Mouse (Mus musculus): ENCODE results near the gene Naf1. TPM values are rescaled to one million over a fixed set of nuclear protein-coding genes. Genes with fewer than 3 reads are reported as not detected.

Naf1 gene
- total RNA-seq (2014; fragmentation: Nextera tagmentation) = 53.5 and 55.1 TPM in 2 replicates
- total RNA-seq (2017) = 11.8 and 16.2 TPM in 2 replicates

DNA sequence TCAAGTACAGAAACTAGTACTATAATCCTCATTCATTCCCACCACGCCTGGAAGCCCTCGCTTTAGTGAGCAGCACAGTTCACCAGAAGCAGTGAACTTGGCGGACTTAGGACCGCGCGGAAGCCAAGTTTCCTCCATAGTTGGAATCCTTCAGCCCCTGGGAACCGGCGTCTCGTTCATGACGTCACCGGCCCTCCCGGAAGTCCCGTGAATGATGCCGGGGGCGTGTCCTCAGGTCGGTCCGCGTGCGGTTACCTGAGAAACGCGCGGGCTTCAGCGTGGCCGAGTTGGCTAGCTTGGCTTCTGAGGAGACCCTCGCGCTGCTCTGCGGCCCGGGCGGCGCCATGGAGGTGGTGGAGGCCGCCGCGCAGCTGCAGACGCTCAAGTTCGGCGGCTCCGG lies at the start of gene Naf1:
TSS of gene Naf1 (plus strand) at position 195 of the 400 bp plus-strand sequence.
- peak; percentile 89 for ATAC-seq (replicated peaks; ENCODE audit: poor library complexity, severe bottlenecking)

DNA sequence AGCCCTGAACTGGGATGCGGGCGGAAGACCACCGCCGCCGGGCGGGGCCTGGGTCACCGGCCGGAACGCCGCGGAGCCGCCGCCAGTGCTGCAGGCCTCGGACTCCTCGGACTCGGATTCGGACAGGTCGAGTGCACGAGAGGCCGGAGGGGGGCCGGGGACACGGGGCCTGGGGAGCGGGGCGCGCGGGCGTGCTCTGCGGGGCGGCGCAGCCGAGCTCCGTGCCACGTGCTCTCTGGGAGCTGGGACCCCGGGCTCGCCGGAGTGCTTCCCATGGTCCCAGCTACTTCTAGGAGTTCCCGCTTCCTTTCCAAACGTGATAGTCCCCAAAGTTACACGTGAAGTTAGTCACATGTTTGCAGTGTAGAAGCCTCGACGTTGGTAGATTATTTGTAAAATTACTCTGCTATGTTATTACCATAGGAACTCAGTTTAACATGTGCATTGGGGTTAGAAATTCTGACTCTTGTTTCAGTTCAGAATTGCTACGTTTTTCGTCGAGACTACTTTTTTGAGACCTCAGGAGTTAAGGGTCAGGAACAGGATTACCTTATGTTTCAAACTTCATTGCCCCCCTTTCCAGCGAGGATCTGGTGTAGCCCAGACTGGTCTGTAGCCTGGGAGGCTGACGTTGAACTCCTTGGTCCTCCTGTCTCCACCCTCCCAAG lies 1.0 kb downstream of the Naf1 start:
- peak; percentile 29 for ATAC-seq (replicated peaks; ENCODE audit: poor library complexity, severe bottlenecking)

DNA sequence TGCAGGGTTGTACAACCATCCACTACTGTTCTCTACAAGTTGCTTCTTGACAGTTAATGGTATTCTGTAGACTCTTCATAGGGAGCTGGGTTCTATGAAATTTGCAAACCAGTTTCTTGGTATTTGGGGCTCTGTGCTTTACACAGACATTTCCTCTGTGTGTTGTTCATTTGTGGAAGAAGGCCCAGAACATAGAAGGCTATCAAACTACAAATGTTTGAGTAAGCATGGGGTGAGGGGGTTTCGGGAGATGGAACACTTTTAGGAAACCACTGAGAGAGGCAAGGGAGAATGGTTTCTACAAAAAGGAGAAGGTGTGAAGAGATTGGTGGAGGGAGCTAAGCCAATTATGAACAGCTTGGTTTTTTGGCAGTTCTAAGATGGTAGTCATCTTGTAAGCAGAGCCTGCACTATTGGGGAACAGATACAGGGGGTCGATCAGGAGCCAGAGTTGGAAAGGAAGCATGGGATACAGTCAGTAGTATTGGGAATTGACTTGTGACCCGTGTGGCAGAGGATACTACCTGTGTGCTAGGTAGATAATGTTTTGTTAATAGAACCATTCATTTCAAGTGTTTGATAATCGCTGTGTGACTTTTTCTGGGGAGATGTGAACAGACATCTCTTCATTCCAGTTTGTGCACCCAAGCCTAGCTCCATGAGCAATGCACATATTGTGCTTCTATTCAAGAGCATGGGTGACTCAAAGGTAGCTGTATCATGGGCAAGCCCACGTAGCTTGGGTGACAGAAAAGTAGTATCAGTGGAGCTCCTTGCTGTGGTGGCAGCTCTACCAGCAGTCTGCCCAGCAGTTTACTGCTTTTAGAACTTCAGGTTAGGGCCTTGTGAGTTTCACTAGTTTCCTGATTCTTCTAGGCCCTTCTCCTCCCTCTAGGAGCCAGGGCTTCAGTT lies 1.8 kb downstream of the Naf1 start:
- ATAC-seq (replicated peaks; ENCODE audit: poor library complexity, severe bottlenecking) = 0 out of 2 replicates have a peak, but pooled peaks have one; percentile 1

DNA sequence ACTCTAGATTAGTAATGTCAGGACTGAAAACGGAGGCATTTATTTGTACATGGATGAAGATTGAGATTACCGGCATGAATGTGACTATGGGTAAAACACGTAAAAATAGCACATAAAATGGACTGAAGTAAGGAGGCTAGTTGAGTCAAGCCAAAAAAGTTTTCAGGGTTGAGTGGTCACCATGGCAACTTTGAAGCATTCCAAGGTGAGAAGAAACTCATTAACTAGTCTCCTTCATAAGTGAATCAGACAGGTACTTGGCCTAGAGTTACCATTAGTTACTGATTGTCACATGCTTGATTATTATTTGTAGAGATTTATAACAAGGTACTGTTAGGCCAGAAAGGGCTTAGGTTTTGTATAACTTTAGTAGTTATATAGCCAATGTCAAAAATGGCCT lies 3.7 kb downstream of the Naf1 start:
- ATAC-seq (replicated peaks; ENCODE audit: poor library complexity, severe bottlenecking) = no peak

DNA sequence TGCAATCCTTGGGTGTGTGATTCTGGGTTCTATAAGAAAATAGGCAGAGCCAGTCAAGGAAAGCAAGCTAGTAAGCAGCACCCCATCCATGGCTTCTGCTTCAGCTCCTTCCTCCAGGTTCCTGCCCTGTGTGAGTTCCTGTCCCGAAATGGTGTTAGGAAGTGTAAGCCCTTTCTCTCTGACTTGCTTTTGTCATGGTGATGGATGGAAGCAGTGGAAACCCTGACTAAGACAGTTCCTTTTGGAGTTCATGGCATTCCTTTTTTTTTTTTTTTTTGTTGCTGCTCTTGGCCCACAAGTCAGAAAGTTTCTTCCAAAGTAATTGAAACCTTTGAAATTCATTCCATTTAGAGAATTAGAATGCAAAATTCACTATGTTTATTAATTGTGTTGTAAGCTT lies 5.1 kb downstream of the Naf1 start:
- ATAC-seq (replicated peaks; ENCODE audit: poor library complexity, severe bottlenecking) = no peak

DNA sequence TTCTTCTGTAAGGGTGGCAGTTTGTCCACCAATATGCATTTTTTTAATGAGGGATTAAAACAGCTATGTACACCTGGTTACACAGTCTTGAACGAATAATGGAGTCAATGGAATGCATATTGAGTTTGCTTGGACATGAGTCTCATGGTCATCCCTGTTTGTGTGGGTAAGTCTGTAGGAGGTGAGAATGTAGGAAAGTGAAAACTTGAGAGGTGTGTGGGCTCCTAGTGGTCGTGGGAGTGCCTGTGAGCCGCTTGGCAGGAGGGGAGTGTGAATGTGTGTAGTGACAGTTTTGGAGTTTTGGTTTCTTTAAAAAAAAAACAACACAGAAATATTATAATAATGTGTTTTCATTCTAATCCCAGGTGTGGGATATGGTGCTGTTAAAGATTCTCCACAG lies 7.7 kb downstream of the Naf1 start:
- no peak for ATAC-seq (replicated peaks; ENCODE audit: poor library complexity, severe bottlenecking)

DNA sequence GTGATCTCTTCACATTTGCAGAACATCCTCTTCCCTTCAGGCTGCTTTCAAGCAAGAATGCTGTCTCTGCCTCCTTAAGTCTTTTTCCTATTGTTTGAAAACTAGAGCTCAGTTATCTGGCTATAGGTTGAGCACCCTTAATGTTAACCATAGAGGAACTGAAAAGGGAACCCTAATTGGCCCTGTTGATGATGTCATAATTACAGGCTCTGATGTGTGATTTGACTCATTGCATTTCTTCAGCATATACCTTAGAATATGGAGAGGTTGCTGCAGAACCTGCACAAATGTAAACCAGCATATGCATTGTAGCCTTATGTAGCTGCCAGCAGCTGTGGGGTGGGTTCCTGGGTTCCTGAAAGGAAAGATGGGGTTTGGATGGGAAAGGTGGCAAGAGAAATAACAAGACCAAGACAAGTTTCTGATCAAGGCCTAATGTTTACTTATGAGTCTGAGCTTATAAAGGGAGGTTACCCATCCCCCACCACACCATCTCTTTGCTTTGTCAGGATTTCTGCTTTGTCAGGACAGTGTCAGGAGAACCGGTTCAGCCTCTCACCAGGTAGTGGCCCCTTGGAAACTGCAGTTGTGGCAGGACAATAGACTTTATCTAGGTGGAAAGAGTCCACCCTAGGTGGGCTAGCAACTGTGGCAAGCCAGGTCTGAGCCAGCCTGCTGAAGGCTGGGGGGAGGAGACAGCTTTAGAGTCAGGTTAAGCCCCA lies 9.4 kb downstream of the Naf1 start:
- peak; percentile 64 for ATAC-seq (replicated peaks; ENCODE audit: poor library complexity, severe bottlenecking)

DNA sequence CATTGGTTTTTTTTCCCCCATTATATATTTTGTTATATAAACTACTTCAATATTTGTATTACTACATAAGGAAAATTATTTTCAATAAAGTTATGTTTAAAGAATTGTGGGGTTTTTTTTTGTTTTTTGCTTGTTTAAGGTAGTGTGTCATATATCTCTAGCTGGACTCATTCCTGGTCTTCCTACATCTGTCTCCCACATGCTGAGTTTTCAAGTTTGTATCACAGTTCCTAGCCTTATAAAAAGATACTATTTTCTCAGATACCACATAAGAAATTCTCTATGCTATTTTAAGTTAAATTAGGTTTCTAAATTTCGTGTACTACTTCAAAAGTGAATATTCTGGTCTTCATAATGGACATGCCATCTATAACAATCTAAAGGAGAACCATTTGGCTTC lies 23.8 kb downstream of the Naf1 start:
- ATAC-seq (replicated peaks; ENCODE audit: poor library complexity, severe bottlenecking) = no peak

DNA sequence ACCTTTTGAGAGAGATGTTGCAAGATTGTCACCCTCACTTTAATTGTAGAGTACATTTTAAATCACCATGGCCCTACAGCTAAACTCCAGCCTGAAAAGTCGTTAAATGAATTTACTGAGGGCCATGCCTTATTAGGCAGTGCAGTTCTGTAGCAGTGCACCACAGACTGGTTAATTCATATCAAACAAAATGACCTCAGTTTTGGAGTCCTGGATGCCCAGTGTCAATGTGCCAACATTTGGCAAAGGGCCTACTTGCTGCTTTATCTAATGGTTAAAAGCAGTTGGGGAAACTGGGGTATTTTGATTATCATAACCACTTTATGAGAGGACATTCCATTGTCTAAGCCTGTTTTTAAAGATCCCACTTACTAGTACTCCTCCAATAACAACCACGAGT lies 31.9 kb downstream of the Naf1 start:
- ATAC-seq (replicated peaks; ENCODE audit: poor library complexity, severe bottlenecking) = no peak

DNA sequence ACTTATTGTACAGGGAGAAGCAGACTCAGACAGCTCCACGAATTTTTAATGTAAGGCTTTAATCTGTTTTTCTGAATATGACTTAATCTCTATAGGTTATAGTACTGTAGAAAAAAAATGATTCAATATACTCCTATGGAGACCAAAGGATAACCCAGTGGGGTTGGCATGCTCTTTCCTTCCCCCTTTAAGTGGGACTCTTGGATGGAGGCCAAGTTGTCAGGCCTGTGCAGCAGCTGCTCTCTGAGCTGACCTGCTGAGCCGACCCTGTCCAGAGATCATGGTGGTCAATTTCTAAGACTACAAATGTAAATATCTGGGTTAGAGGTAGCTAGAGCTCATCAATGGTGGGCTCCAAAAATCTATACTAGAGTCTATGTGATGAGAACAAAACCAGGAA lies 45.0 kb downstream of the Naf1 start:
- no peak for ATAC-seq (replicated peaks; ENCODE audit: poor library complexity, severe bottlenecking)

DNA sequence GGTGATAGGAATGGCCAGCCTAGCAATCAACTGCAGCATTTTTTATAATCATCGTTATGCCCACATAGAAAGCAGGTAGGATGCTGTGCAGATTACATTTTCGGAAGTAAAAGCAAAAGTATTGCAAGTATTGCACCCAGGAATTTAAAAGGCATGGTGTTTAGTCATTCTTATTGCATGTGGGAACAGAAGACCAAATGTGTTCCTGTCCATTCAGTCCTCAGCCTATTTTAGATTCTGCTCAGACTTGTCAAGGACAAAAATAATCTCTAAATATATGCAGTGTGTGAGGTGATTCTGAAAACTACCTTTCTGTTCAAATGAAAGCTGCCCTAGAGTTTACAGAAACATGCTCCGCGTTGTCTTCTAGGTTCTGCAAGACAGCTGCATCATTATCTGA lies 45.5 kb downstream of the Naf1 start:
- ATAC-seq (replicated peaks; ENCODE audit: poor library complexity, severe bottlenecking) = no peak

DNA sequence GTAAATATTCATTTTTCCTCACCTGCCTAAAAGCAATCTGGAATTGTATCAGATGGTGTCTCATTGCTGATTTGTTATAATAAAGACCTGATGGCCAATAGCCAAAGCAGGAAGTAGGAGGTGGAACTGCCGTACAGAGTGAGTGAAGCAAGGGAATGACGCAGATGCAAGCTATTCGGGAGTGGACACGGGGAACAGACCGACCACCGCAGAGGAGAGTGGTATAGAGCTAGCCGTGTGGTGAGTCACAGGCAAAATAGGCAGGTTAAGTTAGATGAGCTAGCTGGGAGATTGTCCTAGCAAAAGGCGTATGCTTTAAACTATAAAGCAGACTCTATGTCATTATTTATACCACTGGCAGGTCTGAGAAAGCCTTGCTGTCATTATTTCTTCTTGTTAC lies 46.1 kb downstream of the Naf1 start:
- ATAC-seq (replicated peaks; ENCODE audit: poor library complexity, severe bottlenecking) = no peak

DNA sequence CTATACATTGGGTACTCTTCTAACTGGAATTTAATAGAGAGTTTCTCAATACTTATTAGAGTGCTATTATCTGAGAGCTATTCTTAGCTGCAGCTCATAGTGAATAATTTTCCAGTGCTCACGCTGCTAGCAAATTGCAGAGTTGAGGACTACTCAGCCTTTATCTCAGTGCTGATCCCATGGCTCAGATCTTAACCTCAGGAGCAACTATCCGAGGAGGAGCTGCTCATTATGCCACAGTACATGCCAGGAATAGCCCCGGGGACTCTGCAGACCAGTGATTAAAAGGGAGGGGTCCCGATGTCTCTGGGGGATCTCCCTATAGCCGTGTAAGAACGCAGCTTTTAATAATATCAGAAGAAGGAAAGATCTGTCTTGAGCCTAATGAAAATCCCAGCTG lies 50.7 kb downstream of the Naf1 start:
- ATAC-seq (replicated peaks; ENCODE audit: poor library complexity, severe bottlenecking) = no peak

DNA sequence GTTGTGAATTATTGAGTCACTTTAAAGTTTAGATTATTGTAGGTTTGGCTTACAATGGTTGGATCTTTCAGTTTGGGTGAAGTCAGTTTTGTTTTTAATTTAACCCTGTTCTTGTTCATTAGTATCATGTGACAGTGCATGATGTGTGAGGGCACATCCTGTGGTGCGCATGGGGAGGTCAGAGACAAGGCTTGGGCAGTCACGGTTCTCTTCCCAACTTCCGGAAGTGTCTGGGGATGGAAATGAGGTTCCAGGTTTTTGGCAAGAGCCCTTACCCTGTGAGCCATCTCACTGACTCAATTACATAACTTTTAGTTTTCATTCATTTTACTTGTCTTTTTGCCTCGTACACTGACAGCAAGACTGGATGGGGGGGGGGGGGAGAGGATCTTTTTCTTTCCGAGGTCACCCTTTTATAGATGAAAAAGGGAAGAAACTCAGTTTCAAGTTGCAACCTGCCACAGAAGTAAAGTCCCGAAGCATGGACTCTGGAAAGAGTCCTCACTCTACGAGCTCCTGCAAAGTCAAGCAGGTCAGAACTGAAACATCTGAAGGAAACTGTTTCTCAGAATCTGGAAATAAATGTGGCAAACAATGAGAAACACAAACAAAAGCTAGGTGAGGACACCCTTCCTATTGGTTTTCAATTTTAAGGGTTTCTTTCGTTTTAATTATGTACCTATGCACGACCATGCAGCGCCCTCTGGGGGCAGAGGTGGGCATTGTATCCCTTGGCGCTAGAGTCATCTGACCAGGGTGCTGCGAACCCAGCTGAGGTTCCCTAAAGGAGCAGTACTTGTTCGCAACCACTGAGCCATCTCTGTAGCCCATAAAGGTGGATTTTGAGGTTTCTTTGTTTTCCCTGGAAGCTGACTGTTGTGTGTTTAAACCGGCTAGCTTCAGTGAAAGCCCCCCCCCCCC lies 53.9 kb downstream of the Naf1 start:
- peak; percentile 94 for ATAC-seq (replicated peaks; ENCODE audit: poor library complexity, severe bottlenecking)

DNA sequence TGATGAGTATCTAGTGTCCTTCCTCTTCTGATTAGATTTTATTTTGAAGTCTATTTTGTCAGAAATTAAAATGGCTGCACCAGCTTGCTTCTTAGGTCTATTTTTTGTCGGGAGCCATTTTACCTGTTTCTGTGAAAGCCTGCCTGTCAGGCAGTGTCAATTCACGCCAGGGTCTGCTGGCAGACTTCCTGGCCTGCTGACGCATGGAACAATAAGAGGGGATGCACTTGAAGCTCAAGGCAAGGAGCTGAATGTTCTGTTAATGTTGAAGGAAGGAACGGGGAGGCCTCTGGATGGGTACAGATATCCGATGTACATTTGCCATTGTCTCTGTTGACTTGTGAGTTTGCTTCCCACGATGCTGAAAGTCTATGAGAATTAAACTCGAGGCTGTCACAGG lies 56.0 kb downstream of the Naf1 start:
- no peak for ATAC-seq (replicated peaks; ENCODE audit: poor library complexity, severe bottlenecking)

DNA sequence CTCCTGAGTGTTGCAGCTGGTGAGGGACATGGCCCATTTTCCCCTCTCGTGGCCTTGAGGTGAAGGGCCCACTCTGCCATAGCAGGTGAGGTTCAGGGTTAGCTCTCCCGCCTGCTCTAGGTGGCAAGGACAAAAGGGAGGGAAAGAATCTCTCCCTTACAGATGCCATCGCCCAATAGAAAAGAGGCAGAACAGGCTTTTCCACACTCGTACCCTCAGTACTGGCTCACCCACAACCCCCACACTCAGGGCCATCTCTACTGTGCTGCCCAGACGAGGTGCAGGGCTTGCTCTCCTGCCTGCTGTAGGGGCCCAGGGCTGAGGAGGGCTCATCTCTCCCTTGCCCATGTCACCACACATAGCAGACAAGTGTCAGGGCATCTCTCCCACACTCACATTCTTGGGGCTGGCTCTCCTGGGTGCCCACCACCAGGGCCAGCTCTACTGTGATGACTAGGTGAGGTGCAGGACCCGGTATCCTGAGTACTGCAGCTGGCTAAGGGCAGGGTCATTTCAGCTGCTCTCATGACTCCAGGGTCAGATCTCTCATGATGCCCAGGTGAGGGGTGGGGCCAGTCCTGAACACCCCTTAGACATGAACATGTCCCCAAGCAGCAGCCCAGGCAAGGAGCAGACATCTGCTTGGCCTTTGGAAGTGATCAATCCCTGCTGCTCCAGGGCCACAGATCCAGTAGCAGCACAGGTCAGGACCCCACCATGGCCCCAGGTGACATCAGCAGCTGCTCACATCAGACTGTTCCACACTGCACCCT lies 57.9 kb downstream of the Naf1 start:
- no peak for ATAC-seq (replicated peaks; ENCODE audit: poor library complexity, severe bottlenecking)

DNA sequence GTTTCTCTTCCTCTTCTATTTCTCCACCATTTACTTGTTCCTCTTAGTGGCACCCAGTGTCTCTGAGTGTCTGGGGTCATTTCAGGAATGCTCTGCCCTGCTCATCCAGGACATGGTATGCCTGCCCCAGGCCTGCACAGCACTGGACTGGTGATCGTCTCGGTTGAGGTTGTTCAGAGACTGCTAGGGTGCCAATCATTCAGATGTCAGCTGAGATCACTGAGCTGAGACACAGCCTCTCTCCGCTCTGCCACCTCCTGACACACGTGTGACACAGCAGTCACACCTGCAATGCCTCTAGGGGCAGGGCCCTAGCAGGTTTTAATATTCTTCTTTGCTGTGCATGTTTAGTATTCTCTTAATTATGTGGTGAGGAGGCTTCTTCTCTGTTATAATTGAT lies 58.5 kb downstream of the Naf1 start:
- ATAC-seq (replicated peaks; ENCODE audit: poor library complexity, severe bottlenecking) = no peak

DNA sequence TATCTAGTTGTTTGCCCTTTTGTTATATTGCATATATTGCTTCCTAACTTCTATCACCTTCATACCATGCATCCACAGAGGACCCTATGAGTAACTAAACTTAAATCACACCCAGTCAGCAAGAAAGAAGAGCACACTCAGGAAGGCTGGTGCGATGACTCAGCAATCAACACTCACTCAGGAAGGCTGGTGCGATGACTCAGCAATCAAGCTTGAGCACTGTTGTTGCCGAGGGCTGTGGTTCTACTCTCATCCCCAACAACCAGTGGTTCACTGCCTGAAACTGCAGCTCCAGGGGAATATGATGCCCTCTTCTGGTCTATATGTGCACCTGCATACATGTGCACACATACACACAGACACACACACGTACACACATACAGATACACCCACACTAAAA lies 73.7 kb downstream of the Naf1 start:
- no peak for ATAC-seq (replicated peaks; ENCODE audit: poor library complexity, severe bottlenecking)

DNA sequence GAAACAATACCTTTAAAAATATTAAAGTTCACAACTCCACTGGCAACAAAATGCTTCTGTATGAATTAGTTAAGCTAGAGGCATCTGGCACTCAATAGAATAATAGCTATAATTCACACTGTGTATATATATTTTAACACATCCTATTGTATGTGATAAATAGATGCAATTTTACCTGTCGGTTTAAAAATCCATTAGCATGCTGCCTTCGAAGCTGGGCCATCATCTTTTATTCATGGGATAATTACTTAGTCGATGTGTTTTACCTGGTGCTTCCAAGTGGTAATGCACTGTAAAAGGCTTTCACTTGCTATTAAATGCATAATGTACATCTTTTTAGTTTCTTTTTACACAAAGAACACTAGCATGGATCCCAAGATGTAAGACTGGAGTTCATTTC lies 76.2 kb downstream of the Naf1 start:
- no peak for ATAC-seq (replicated peaks; ENCODE audit: poor library complexity, severe bottlenecking)
